Mouse (Mus musculus) layer of hippocampus, adult 18-20 months (tissue): Measurements from ENCODE around the gene Dda1. TPM values are rescaled to one million over a fixed set of nuclear protein-coding genes. Genes with fewer than 3 reads are reported as not detected.
"Not testable (repeated sequence)": the region's sequence is repeated elsewhere in the genome, so short reads cannot be mapped to it uniquely, and the experiment has no call there.

Experiments
- DNase-seq, 2 experiments: peaks; one replicate each; pipeline ENCODE4 v3.0.0; 2022; ENCODE audit warnings: low spot score in 2 of 2
- long read RNA-seq: library from polyadenylated mRNA; stranded (forward); transcript quantifications from one replicate; pipeline ENCODE4 v2.0.0, GENCODE M21; 2021
- total RNA-seq, 2 experiments: library from RNA; stranded (reverse); gene quantifications; 2 replicates each; pipeline ENCODE4 v1.2.3; 2021

Dda1 gene
- total RNA-seq = 10 to 100 TPM; 82.5 to 91.6 TPM
- long read RNA-seq, transcript Dda1-204 (4 exons, 1,881 nt) = minor isoform, 18 of 181 reads
- long read RNA-seq, transcript Dda1-202 (5 exons, 1,933 nt) = major isoform, 103 of 181 reads
- long read RNA-seq, transcript Dda1-205 (5 exons, 1,929 nt) = minor isoform, 9 of 181 reads
- long read RNA-seq, partial matches to known transcripts = 5 of 181 reads
- long read RNA-seq, other reads (novel, unspliced or antisense) = 36 of 181 reads

DNA sequence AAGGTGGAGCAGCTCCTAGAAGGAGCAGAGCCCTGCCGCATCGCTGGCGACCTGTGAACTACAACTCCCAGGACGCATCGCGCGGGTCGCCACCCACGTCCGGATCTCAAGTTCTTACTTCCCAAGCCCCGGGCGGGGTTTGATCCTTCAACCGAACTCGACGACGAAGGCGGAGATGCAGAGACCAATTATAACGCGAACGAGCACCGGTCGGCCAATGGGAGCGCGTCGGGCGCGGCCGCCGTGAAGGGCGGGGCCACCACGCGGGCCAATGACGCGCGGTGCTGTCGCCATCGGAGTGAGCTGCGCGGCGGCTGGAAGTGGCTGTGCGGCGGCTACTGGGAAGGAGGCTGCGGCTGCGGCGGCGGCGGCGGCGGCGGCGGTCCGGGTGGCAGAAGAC, at the start of gene Dda1:
Dda1 (plus strand) TSS at position 284 of the 400 bp plus-strand sequence.
- peak; percentile 98 to 99 for DNase-seq

DNA sequence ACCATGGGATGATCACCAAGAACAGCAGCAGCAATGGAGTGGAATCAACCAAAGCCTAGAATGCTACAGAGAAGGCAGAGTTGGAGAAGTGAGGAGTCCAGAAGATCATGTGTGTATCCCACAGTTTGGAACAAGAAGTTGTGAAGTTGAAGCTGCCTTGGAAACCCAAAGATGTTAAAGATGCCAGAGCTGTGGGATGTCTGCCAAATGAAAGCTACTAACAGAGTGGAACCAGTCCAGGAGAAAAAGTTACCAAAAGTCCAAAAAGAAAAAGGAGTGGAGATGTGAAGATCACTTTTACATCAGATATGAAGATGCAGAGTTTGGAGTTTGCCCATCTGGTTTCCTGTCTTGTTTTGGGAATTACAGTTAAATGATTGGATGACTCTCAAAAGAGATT, 46.9 kb upstream of the Dda1 start:
- DNase-seq = no peak

DNA sequence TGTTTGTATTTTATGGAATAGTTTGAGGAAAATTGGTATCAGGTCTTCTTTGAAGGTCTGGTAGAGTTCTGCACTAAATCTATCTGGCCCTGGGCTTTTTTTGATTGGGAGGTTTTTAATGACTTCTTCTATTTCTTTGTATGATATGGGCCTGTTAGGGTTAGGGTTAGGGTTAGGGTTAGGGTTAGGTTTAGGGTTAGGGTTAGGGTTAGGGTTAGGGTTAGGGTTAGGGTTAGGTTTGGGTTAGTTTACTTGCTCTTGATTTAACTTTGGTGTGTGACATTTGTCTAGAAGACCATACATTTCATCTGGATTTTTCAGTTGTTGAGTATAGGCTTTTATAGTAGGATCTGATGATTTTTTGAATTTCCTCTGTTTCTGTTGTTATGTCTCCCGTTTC, 36.1 kb upstream of the Dda1 start:
- not testable (repeated sequence) for DNase-seq

DNA sequence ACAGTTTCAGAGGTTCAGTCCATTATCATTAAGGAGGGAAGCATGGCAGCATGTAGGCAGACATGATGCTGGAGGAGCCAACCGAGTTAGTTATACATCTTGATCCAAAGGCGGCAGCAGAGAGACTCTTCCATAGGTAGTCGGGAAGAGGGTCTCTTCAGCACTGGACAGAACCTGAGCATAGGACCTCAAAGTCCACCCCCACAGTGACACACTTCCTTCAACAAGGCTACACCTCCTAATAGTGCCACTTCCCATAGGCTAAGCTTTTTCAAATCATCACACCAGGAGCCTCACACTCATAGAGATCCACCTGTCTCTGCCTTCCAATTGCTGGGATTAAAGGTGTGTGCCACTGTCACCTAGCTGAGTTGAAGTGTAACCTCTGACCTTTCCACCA, 32.0 kb upstream of the Dda1 start:
- no peak for DNase-seq

DNA sequence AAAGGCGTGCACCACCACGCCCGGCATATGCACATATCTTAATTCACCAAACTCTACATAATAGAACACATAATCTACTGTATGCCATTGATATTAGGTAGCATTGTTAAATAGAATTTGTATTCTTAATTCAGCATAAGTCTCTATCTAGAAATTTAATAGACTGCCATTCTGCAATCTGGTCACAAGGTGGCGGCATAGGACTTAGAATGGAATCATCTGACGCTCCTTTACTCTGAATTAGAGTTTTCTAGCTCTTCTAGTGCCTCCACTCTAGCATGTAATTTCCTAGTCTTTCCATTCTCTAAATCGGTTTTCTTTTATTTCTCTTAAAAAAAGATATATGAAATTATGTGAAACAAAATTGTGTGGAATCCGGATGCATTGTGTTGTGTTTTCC, 27.6 kb upstream of the Dda1 start:
- DNase-seq = peak in 1 of 2 experiments; percentile 54

DNA sequence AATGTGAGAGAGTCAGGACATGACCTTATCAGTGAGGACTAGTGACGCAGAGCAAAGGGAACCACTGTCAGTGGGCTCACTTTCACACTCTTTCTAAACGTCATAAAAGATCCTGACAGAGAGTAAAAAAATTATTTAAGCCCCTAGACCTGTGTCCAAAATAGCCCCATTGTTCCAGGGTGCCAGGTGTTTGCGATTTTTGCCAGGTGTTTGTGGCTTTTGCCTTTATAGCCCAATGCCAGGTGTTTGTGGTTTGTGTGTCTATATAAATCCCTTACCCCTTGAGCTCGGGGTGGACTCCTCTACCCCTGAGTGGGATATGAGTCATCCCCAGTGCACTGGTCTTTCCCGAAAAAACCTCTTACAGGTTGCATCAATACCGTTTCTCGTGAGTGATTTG, 23.9 kb upstream of the Dda1 start:
- DNase-seq = no peak

DNA sequence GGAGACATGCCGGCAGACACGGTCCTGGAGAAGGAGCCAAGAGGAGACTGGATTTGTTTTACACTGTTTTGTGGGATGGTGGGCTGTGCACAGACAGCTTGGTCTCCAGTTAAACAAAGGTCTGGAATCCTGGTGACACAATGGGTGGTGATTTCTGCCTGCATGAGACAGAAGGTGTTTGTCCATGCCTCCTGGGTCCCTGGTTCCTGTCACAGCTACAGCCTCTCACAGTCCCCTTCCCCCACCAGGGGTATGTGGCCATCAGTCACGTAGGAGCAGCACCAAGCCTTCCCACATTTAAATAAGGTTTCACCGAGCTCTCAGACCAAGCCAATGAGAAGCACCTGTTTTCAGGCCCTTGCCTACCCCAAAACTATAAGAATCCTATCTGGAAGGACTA, 17.7 kb upstream of the Dda1 start:
- DNase-seq = no peak

DNA sequence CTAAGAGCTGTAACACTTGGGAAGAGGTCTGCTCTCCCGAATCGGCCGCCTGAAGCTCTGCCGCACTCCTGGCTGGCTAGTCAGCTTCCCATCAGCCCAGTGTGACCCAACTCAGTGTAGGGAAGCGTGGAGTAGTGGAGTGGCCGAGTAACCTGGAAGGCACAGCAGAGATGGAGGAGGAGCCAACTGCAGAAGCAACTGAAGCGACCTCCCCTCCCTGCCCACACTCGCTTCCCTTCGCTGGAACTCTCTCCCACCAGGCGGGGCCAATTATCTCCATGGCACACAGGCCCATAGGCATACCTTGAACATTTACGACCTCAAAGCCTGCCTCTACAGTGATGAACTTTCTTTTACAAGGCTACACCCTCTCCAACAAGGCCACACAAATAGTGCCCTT, 17.2 kb upstream of the Dda1 start:
- no peak for DNase-seq

DNA sequence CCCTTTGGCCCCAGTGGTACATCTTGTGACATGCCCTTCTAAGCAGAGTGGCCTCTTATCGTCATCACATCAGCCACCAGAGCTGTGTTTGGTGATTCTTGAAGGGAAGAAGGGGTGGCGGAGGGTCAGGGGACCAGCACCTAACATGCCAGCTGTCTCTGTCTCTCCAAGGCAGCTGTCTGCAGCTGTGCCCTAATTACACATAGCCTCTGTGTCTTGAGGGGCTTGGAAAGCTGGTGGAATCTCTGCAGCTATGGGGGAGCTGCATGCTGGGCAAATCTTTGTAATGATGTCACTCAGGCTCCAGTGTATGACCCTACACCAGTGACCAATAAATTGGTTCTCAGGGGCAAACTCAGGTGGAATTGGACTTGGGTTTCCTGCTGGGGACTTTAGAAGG, 16.3 kb upstream of the Dda1 start:
- DNase-seq = no peak

DNA sequence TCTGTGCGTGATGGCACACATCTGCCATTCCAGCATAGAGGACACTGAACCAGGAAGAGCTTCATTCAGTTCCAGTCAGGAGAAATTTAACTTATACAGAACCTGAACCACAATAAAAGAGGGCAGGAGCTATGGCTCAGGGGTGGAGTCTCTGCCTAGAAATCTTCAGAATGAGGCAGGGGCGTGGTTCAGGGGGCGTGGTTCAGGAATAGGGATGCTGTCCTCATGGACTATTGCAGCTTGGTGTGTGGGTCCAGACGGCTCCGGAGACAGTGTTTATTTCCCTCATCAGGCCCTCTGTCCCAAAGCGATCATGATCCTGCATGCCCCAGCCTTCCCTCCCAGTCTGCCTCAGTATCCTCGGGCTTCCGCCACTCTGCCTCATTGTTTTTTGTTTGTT, 14.3 kb upstream of the Dda1 start:
- no peak for DNase-seq

DNA sequence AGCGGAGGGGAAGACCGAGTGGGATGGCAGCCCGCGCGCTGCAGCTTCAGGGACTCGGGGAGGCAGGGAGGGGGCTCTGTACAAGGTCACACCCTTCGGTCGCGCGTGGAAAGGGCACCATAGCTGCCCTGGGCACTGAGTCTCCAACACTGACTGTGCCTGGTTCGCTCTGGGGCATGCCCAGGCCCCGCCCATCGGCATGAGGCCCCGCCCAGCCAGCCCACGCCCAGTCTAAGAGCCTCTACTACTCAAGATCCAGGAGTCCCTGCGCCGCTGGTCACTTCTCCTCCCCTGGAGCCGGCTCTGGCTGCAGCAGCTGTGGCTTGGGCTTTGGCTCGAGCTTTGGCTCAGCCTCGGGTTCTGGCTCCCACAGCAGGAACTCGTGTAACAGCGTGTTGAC, 12.1 kb upstream of the Dda1 start:
- no peak for DNase-seq

DNA sequence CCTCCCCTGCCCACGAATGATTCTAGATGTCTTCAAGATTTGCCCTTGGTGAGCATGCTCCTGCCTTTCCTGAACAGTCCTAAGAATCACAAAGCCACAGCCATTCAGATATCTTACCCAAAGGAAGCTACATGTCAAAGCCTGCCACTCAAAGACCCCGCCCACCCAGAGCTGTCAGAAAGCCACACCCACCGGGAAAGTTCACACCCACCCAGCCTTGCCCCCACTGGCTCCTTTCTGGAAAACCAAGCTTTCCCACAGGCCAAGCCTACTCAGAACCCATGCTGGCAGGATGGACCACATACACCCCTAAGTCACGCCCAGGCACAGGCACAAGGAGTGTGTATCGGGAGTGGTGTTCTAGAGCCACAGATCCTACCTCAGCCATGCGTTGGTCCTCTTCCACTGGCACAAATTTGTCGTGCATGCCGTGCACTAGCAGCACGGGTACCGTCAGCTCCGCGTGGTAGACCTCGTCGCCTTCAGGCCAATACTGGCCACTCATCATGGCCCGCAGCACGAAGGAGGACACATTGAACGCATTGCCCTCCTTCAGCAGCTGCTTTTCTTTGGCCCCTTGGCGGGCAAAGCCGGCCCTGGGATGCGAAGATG, 11.2 kb upstream of the Dda1 start:
- DNase-seq = no peak

DNA sequence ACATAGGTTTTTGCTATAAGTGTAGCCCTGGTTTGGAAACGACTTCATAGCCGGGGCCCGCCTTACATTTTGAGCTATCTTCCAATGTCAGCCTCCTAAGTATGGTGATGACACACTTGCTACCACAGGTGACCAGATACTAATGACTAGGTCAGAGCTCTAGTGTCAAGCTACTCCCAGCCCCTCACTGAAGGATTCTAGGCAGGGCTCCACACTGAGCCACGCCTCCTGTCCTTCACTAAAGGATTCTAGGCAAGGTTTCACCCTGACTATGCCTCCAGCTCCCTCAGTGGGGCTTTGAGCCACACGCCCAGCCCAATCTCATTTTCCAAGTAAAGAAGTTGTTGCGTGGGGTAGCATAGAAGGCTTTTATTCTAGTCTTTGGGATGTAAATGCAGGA, 8.3 kb upstream of the Dda1 start:
- no peak for DNase-seq

DNA sequence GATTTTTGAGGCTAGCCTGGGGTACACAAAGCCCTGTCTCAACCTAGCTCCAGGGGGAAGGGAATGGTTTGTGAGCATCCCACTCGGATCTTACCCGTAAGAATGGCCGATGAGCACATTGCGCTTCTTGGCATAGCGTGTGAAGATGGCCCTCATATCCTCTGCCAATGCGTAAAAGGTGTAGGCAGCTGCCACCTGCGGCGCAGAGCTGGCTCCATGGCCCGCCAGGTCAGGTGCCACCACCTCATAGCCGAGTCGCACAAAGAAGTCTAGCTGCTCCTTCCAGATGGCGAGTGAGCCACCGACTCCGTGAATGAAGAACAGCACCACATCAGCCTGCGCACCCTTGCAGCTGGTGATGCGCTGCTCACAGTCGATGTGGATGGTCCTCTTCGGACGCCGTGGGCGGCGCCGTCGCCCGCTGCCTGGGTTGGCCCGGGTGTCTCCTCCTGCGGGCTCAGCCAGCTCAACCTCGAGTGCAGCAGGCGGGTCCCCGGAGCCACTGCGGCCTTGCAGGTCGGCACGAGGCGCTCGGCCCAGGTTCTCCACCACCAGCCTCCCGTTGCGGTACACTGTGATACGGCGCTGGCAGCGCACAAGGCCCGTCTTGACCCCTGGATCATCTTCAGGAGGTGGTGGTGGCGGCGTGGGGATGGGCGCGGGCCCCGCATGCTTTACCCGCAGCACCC, 7.7 kb upstream of the Dda1 start:
- no peak for DNase-seq

DNA sequence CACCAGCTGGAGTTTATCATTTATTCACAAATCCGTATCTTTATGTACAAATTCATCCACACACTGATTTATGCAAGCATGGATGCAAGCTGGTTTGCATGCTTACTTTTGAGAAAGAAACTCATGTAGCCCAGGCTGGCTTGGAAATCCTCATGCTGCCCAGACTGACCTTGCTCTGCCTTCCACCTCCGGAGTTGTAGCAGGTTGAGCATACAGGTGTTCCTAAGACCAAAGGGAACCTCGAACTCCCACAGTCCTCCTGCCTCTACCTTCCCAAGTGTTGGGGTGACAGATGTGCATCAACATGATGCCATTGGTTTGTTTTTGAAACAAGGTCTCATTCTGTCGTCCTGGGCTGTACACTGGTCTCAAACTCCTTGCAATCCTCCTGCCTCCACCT, 6.8 kb upstream of the Dda1 start:
- DNase-seq = no peak

DNA sequence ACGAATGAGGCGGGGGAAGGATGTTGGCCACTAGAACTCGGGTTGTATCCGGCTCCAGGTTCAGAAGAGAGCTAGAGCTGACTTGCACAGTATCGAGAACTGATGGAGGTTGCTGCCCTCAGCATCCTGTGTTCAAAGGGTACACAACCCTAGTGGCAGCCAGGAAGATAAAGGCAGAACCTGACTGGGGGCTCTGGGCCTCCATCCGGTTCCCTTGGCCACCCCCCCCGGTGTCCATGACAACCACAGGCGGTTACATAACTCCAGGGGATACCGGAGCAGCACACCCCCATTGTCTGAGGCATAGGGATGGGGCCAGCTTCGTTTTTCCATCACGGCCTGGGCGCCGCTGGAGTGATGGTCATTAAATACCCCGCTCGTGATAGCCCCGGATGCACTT, 6.2 kb upstream of the Dda1 start:
- peak in 1 of 2 experiments; percentile 77 for DNase-seq

DNA sequence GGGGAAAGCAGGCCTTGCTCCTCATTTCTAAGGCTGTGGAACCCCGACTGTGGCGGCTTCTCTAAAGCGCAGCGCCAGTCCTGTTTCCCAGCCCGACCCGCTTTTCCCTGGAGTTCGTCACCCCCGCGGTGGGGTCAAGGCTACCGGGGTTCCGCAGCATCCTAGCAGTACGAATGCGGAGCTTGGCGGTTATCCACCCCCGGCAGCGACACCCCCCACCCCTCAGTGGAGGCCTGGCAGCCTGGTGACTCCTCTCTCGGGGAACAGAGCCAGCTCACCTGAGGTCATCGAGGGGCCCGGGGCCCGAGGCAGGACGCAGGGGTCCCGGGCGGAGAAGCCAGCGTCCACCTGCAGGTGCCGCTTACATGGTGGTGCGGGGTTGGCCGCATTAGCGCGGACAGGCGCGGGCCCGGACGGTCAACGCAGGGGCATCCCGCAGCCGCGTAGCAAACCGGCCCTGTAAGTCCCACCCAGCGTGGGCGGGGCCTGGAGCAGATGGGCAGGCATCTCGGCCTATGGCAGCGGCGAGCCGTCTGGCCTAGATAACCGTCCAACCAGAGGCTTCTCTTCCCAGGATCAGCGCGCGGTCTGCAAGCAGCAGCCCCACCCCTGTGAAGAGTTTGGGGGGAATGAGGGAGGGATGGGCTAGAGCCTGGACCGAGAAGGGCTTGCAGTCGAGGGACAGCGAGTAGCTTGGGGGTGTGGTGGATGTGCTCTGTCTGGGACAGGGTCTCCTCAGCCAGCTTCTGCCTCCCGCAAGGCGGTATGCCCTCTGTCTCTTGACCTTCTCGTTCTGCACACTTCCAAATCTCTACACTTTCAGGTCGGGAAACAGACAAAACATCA, 5.6 kb upstream of the Dda1 start, which contains the start of gene Abhd8:
Abhd8 (minus strand) TSS at position 468 of the 846 bp plus-strand sequence.
- DNase-seq = peak; percentile 95 to 99

DNA sequence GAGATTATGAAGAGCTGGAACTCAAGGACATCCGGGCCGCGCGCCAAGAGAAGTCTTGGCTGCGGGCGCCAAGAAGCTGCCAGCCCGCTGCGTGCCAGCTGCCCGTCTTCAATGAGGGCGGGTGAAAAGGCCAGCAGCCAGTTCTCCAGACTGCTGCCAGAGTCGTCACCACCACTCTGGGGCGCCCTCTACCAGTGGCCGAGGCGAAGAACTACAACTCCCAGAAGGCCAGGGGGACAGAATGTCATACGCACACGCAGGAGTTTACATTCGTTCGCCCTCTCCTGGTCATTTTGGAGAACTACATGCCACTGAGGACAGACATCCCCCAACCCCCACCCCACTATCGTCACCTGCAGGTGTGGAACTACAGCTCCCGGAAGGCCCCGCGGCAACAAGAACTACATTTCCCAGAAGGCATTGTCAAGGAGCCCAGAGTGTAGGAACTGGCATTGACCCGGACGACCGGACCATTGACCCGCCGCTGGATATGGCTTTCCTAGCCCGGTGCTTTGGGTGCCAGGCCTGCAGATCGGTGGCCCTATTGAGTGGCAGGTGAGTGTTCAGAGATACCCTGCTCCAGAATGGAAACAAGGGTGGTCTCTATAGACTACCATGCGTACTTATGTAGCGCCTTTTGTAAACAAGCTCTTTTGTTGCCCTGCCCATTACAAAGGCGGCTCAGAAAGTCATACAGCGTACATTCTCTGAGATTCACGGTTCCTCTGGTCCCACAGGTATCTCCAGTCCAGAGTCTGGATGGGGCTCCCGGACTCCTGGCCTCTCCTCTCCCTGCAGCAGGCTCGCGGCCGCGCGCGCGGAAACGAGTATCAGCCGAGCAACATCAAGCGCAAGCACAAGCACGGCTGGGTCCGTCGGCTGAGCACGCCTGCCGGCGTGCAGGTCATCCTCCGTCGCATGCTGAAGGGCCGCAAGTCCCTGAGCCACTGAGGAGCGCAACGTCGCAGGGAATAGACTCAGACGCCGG, 4.2 kb upstream of the Dda1 start, which contains the start of gene Mrpl34:
Mrpl34 (plus strand) TSS at position 447 of the 988 bp plus-strand sequence.
- peak; percentile 99 to 100 for DNase-seq

DNA sequence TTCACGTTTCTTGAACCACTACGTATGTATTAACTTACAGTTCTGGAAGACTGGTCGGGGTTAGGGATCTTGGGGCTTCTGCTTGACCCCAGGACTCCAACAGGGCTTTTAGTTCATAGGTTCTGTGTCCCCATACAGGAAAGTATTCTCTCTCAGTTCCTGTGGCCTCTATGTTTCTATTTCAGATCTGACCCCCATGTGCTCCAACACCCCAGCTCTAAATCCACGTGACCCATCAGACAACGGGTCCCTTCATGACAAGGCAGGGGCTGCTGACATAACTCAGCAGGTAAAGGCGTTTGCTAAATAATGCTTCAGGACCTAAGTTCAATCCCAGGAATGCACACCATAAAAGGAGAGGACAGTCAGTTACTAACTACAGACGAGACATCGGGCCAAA, 3.3 kb upstream of the Dda1 start:
- DNase-seq = no peak

DNA sequence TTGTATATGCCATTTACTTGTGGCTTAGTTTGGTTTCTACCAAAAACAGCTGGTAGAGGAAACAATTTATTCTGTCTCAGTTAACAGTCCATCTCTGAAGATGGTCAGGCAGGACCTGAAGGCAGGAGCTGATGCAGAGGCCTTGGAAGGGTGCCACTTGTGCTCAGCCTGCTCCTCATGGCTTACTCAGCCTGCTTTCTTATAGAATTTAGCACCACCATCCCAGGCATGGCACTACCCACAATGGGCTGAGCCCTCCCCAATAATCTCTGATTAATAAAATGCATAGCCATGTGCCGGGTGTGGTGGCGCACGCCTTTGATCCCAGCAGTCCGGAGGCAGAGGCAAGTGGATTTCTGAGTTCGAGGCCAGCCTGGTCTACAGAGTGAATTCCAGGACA, 2.8 kb upstream of the Dda1 start:
- no peak for DNase-seq
